Mouse (Mus musculus) embryonic fibroblast, embryonic 13.5 days (primary cell): ENCODE results near the gene Dlg2. TPM values are rescaled to one million over a fixed set of nuclear protein-coding genes. Genes with fewer than 3 reads are reported as not detected.

Source experiments
- H3K27ac ChIP-seq: 2 replicates; pipeline ENCODE4 v1.5.1; 2012; ENCODE audit warnings: low read length, control low read depth, inconsistent platforms; ENCODE audit not compliant: insufficient read depth
- H3K4me1 ChIP-seq: 2 replicates; pipeline ENCODE4 v1.6.1; 2011; ENCODE audit warnings: low read length; ENCODE audit not compliant: control insufficient read depth, insufficient read depth
- H3K4me3 ChIP-seq: 2 replicates; pipeline ENCODE4 v1.5.1; 2011; ENCODE audit warnings: mild to moderate bottlenecking, control low read depth, low read length; ENCODE audit not compliant: insufficient read depth
- CTCF ChIP-seq: IDR thresholded peaks from 2 replicates; pipeline ENCODE4 v1.5.1; 2011; ENCODE audit warnings: mild to moderate bottlenecking, control low read depth, low read length, moderate library complexity, borderline replicate concordance; ENCODE audit not compliant: insufficient read depth
- POLR2A ChIP-seq: IDR thresholded peaks from 2 replicates; pipeline ENCODE4 v1.6.1; 2011; ENCODE audit warnings: low read depth, mild to moderate bottlenecking, control low read depth, low read length, moderate library complexity
- polyA plus RNA-seq: library from polyadenylated mRNA; stranded (reverse); fragments of >200 nt; gene quantifications from 2 replicates; pipeline ENCODE4 v1.2.4, GENCODE M21; 2011; ENCODE audit warnings: low read depth; ENCODE audit not compliant: missing spikeins, insufficient read length

Dlg2 gene
- polyA plus RNA-seq, 1 experiment = 5.2 TPM

DNA sequence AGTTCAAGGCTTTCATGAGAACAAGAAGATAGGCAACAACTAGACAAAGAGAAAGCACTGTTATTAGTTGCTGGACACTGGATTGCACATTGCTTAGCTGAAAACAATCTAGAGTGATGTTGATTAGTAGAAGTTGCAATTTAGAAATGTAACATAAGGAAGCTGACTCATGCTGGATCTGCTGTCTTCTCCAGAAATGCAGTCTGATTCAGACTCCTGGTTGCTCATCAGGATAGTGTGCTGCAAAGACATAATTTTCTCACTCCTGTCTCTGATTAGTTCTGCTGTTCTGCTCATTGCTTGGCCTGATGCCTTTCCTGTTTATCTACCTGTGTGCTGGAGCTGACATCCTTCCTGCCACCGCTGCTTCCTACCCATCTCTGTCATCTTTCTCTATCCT lies 1572.4 kb downstream of the Dlg2 start:
- TF ChIP-seq POLR2A (no peak), CTCF (no peak)
- Histone ChIP-seq H3K4me3 (no peak overlapping the region), H3K4me1 (no peaks in the 10 kb centered on the region), H3K27ac (no peak overlapping the region)

DNA sequence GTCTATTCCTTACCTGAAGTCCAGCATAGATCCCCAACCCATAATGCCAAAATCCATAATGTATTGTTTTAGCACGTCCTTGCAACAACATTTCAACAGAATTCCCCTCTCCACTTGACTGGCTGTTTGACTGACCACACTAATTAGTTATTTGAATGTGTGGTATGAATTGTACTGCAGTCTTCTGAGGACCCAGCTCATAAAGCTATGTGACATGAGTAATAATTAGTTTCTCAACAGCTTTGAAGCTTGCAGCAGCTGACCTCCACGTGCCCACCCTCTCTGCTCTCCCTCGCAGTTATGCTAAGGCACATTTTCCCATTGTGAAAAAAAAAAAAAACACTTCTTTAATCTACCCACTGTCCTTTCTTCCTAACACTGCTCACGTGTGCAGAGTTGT lies 1590.4 kb downstream of the Dlg2 start:
- no peaks in the 10 kb centered on the region for H3K4me1 ChIP-seq
- no peak overlapping the region for H3K4me3 ChIP-seq
- no peak for TF ChIP-seq CTCF
- TF ChIP-seq POLR2A = no peak
- no peak overlapping the region for H3K27ac ChIP-seq

DNA sequence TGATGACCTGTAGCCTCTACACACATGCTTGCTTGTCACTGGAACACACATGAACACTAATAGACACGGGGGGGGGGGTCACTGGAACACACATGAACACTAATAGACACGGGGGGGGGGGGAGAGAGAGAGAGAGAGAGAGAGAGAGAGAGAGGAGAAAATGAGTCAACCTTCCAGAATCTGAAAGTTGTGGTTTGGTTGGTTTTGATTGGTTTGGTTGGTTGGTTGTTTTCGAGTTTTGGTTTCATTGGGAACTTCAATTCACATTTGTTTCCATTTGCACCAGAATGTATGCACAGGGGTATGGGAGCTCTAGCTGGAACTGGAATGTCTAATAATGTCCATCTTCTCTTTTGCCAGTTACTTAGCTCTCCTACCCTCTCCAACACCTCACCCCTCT lies 1611.0 kb downstream of the Dlg2 start:
- no peaks in the 10 kb centered on the region for H3K4me1 ChIP-seq
- TF ChIP-seq POLR2A (no peak), CTCF (no peak)
- no peak overlapping the region for H3K27ac ChIP-seq
- no peak overlapping the region for H3K4me3 ChIP-seq

GRCm38 (mm10) chr7:92093860-92094259 lies 1617.4 kb downstream of the Dlg2 start:
- Histone ChIP-seq H3K4me3 (no peak overlapping the region), H3K27ac (no peak overlapping the region), H3K4me1 (no peaks in the 10 kb centered on the region)
- TF ChIP-seq CTCF (peak; percentile 93), POLR2A (no peak)

GRCm38 (mm10) chr7:92095198-92095597 lies 1618.7 kb downstream of the Dlg2 start:
- no peaks in the 10 kb centered on the region for H3K4me1 ChIP-seq
- H3K4me3 ChIP-seq = no peak overlapping the region
- H3K27ac ChIP-seq = no peak overlapping the region
- TF ChIP-seq POLR2A (no peak), CTCF (no peak)

DNA sequence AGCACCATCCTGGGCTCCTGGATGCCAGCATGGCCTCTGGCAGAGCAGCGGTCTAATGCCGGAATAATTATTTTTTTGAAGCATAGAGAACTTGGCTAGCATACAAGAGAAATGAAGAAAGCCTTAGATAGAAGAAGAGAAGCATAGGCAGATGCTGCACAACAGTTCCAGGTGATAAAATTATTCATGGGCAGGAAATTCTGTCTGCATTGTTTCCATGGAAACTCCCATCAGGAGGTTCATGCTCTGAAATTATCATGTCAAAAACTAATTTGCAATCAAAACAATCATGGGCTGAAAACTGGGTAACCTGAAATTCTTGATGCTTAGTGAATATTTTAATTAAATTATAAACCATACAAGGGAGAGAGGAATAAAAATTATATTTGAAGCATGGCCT lies 1624.4 kb downstream of the Dlg2 start:
- TF ChIP-seq POLR2A = no peak
- TF ChIP-seq CTCF = no peak
- Histone ChIP-seq H3K4me3 (no peak overlapping the region), H3K4me1 (no peaks in the 10 kb centered on the region)

DNA sequence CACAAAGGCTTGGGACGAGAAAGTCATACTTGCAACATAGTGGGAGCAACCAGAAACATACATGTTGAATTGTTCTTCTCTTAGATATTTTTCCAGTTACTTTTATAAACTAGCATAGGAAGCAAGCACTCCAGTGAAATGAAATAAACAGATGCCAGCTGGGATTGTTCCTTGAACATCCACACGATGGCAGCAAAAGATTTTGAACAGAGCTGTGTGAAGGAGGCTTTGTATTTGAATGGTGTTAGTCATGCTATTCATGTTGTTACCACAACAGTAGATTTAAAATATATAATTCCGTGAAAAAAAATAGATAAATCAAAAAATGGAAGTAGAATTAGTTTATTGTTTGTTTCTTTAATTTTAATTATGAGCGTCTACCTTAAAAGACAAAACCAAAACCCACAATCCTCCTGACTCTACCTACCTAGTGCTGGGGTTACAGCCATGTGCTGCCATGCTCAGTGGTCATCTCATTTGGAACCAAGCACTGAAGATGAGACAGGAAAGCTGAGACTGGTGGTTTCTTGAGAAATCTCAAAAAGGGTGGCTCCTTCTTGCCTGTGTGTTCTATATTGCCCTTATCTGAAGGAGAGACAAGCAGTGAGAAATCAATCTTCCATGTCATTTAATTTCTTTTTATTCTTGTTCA lies 1626.5 kb downstream of the Dlg2 start:
- H3K4me3 ChIP-seq = no peak overlapping the region
- no peak overlapping the region for H3K27ac ChIP-seq
- no peaks in the 10 kb centered on the region for H3K4me1 ChIP-seq
- TF ChIP-seq CTCF (no peak), POLR2A (no peak)

More for the DNA sequence above, 1624.4 kb downstream of the Dlg2 start:
- H3K27ac ChIP-seq = no peak overlapping the region

DNA sequence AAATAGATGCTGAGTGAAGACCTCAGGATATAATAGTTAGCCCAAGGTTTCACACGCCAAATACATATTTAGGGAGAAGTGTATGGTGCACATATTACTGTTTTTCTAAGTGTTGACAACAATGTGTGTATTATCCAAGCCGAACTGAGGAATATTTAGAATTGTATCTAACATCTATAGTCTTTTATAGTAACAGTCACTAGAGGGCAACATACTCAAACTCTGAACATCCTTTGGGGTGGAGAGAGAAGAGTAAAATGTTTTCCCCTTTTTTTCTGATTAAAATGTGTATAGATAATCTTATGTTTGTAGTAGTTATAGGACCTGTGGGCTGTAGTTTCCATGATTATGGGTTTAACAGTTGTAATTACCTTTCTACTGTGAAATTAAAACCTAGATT lies 1629.0 kb downstream of the Dlg2 start:
- no peak overlapping the region for H3K4me3 ChIP-seq
- H3K27ac ChIP-seq = no peak overlapping the region
- TF ChIP-seq POLR2A = no peak
- TF ChIP-seq CTCF = no peak
- no peaks in the 10 kb centered on the region for H3K4me1 ChIP-seq

GRCm38 (mm10) chr7:92105956-92106355 lies 1629.5 kb downstream of the Dlg2 start:
- TF ChIP-seq POLR2A (no peak), CTCF (no peak)
- H3K4me1 ChIP-seq = no peaks in the 10 kb centered on the region
- no peak overlapping the region for H3K4me3 ChIP-seq
- H3K27ac ChIP-seq = no peak overlapping the region

DNA sequence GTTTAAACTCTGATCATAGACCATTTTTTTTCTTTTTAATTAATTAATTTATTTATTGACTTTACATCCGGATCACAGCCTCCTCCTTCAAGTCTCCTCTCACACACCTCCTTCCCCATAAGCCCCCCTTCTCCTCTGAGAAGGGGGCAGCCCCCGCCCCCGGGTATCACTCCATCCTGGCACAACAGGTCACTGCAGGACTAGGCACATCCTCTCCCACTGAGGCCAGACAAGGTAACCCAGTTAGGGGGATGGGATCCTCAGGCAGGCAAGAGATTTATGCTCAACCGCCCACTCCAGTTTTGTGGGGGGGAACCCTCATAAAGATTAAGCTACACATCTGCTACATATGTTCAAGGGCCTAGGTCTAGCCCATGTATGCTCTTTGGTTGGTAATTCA lies 1636.6 kb downstream of the Dlg2 start:
- Histone ChIP-seq H3K27ac (no peak overlapping the region), H3K4me1 (no peaks in the 10 kb centered on the region), H3K4me3 (no peak overlapping the region)
- TF ChIP-seq CTCF = no peak
- TF ChIP-seq POLR2A = no peak
